In the genomic region with DNA sequence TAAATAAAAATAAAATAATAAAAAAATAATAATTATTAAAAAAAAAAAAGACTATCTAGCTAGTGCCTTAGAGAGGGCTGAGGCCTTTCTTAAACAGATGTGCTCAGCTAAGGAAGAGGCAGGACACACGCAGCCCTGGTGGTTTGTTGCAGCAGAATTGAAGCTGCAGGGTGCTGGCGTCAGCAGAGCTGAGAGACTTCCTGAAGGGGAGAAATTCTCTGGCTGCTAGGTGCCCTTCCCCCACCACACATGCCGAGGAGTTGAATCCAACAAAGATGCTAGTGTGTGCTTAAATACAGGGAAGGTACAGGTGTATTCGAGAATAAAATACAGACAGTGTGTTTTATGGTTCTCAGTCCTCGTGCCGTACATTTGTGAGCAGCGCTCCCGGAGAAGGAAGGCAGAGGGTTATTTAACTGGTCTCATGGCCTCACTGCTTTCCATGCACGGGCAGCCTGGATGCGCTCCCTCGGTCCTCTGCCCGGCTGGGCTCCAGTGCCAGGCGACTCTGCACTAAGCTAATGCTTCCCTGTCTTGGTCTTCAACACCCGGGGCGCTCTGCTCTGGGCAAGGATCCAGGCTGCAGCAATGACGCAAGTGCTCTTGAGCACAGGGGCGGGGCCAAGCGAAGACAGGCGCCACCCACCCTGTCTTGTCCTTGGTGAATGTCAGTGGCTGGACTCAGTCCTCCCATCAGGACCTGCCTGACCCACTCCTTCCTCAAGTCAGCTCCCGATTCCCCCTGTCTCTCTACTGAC, we compare ENCODE assay signal across 8 mouse cellular contexts. TPM values are rescaled to one million over a fixed set of nuclear protein-coding genes. Genes with fewer than 3 reads are reported as not detected.
A peak's percentile ranks its signal among the peaks of the same experiment; 100 is the strongest.
DNase-seq lines count a peak whose midpoint lies in the region; ATAC-seq and TF ChIP-seq lines count a peak whose summit lies in the region.

No protein-coding gene starts in this region.

- peak; percentile 74 for ATAC-seq in forebrain, postnatal 0 days
- peak; percentile 89 for ATAC-seq in lung, embryonic 16.5 days (ENCODE audit: low read depth)

- H3K27me3 ChIP-seq in forebrain, postnatal 0 days (ENCODE audit: insufficient read depth, low read length): no peaks in the 10 kb centered on the region
- H3K27me3 ChIP-seq in lung, embryonic 16.5 days (ENCODE audit: control insufficient read depth, insufficient read depth, low read depth, low read length): no peaks in the 10 kb centered on the region; the same call in 1 of the 2 replicates

- no peaks in the 10 kb centered on the region for H3K36me3 ChIP-seq in forebrain, postnatal 0 days (ENCODE audit: insufficient read depth)
- H3K36me3 ChIP-seq in lung, embryonic 16.5 days (ENCODE audit: control insufficient read depth, insufficient read depth, low read length): no peaks in the 10 kb centered on the region

- peak overlapping the region; percentile 44 for H3K4me3 ChIP-seq in forebrain, postnatal 0 days (ENCODE audit: low read depth, low read length)
- H3K4me3 ChIP-seq in lung, embryonic 16.5 days (ENCODE audit: low read length): peak overlapping the region; percentile 29
- peak overlapping the region; percentile 27 for H3K4me3 ChIP-seq in olfactory bulb, adult 2 months (ENCODE audit: insufficient read depth, low read depth, low read length)

- DNase-seq in MEL-GATA-1-ER (ENCODE audit: extremely low read depth, low read depth): peak; percentile 54
- peak; percentile 95 for DNase-seq in cerebellum, adult 11-12 months
- peak; percentile 93 for DNase-seq in forebrain, postnatal 0 days
- peak; percentile 94 for DNase-seq in heart, postnatal 4 days
- peak; percentile 92 for DNase-seq in layer of hippocampus, adult 9-11 months
- DNase-seq in thymus, postnatal 4 days: peak; percentile 82

- WGBS in forebrain, postnatal 0 days: 3% methylated on average over 20 of the region's 20 CpGs
- 1% methylated on average over 20 of the region's 20 CpGs for WGBS in lung, embryonic 16.5 days
- WGBS in olfactory bulb, adult 2 months: under 1% methylated on average over 20 of the region's 20 CpGs

- peak; percentile 45 for TF ChIP-seq CTCF in forebrain, postnatal 0 days (IDR thresholded peaks at IDR 0.05; ENCODE audit: low read depth)
- TF ChIP-seq CTCF in olfactory bulb, adult 2 months (IDR thresholded peaks at IDR 0.05; ENCODE audit: insufficient read depth, low read depth, low read length): no peak

- H3K4me2 ChIP-seq in forebrain, postnatal 0 days (ENCODE audit: low read depth): peak overlapping the region; percentile 70
- H3K4me2 ChIP-seq in lung, embryonic 16.5 days (ENCODE audit: low read depth, low read length): peak overlapping the region; percentile 58

- H3K4me1 ChIP-seq in forebrain, postnatal 0 days (ENCODE audit: insufficient read depth): peaks cover 18% of the 10 kb centered on the region
- peaks cover 20% of the 10 kb centered on the region for H3K4me1 ChIP-seq in lung, embryonic 16.5 days (replicated peaks; ENCODE audit: control insufficient read depth, insufficient read depth, low read length)
- H3K4me1 ChIP-seq in olfactory bulb, adult 2 months (ENCODE audit: control insufficient read depth, insufficient read depth, low read length): peaks cover 30% of the 10 kb centered on the region

- 0 out of 2 replicates have a peak, but pooled peaks have one; percentile 13 for TF ChIP-seq POLR2A in olfactory bulb, adult 2 months (IDR thresholded peaks at IDR 0.05; ENCODE audit: insufficient read depth, low read depth, low read length)

- H3K9ac ChIP-seq in forebrain, postnatal 0 days: peak overlapping the region; percentile 49
- H3K9ac ChIP-seq in lung, embryonic 16.5 days (ENCODE audit: low read length): peak overlapping the region; percentile 53; the same call in 1 of the 2 replicates

- H3K27ac ChIP-seq in forebrain, postnatal 0 days (ENCODE audit: low read depth, low read length): peak overlapping the region; percentile 84
- no peak overlapping the region for H3K27ac ChIP-seq in lung, embryonic 16.5 days (ENCODE audit: low read length)
- peak overlapping the region; percentile 83 for H3K27ac ChIP-seq in olfactory bulb, adult 2 months (ENCODE audit: insufficient read depth, low read depth, low read length)

- no peaks in the 10 kb centered on the region for H3K9me3 ChIP-seq in forebrain, postnatal 0 days (ENCODE audit: low read length)
- no peaks in the 10 kb centered on the region for H3K9me3 ChIP-seq in lung, embryonic 16.5 days (ENCODE audit: control insufficient read depth, low read length)

RNA-seq across cellular contexts. Expression of gene Pde10a, which starts 19.3 kb away (rescaled TPM):
- total RNA-seq in forebrain, postnatal 0 days (2014; rRNA removed): 55.4 and 71.2 TPM in 2 replicates
- polyA plus RNA-seq in forebrain, postnatal 0 days (2015; fragmentation: Nextera tagmentation; extraction: Ambion mirVana): 11.6 and 14.7 TPM in 2 replicates
- 1 to 10 TPM; 5.5 to 8.1 TPM for total RNA-seq in heart, postnatal 4 days (2021)
- polyA plus RNA-seq in lung, embryonic 16.5 days (2015; fragmentation: Nextera tagmentation; extraction: Ambion mirVana): 0.88 and 1.7 TPM in 2 replicates
- not detected in 2 replicates for polyA plus RNA-seq in olfactory bulb, adult 2 months (2012; ENCODE audit: insufficient read depth, insufficient read length, low replicate concordance, missing spikeins)
